Mouse (Mus musculus): ENCODE data around the gene Kcnq1. TPM values are rescaled to one million over a fixed set of nuclear protein-coding genes. Genes with fewer than 3 reads are reported as not detected.

Kcnq1 gene
- polyA plus RNA-seq, 1 experiment from 2014 or later, result 0.91 TPM

DNA sequence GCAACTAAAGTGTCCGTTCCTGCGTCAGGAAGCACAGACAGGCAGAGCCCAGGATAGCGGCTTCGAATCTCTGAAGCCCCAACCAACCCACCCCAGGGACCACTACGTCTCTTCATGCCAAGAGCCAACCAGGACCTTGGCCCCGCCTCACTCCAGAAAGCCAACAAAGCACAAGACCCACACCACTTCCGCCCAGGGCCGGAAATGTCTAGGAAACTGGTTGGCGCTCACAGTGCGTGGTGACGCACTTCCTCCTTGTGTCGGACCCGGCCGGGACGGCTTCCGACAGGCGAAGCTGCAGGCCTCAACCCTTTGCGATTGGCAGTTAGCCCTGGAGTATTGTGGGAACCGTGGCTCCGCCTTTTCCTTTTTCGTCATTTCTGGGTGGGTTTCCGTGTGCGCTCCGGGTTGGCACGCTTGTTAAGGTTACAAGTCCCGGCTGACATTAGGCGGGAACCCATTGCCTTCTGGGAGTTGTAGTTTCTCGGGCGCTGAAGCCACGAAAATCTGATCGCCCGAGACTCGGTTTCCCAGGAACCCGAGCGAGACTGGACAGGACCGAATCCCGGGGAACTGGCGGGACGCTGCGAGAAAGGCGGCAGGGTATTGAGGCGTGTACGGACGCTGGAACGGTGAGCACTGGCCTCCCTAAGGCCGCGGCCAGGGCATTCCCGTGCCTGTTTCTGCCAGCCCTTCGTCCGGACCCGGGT is 37.1 kb upstream of the Kcnq1 start, which contains the start of gene Tssc4:
Gene Tssc4, plus strand, starts transcription at position 368 of the 710 bp plus-strand sequence.
- Histone ChIP-seq H3K27ac (replicated peaks) (peak within 1 kb of the TSS; percentile 84), H3K9me3 (replicated peaks) (no peaks in the 10 kb centered on the region), H3K4me1 (replicated peaks) (peaks cover 29% of the 10 kb centered on the region), H3K27me3 (no peaks in the 10 kb centered on the region), H3K4me3 (replicated peaks) (peak within 1 kb of the TSS; percentile 76), H3K4me2 (peak within 1 kb of the TSS; percentile 89), H3K36me3 (replicated peaks) (peaks cover 54% of the 10 kb centered on the region), H3K9ac (peak within 1 kb of the TSS; percentile 76)
- peak; percentile 96 for ATAC-seq (ENCODE audit: insufficient read depth)
- WGBS (ENCODE audit: insufficient replicate concordance), result under 1% methylated on average over 51 of the region's 51 CpGs

DNA sequence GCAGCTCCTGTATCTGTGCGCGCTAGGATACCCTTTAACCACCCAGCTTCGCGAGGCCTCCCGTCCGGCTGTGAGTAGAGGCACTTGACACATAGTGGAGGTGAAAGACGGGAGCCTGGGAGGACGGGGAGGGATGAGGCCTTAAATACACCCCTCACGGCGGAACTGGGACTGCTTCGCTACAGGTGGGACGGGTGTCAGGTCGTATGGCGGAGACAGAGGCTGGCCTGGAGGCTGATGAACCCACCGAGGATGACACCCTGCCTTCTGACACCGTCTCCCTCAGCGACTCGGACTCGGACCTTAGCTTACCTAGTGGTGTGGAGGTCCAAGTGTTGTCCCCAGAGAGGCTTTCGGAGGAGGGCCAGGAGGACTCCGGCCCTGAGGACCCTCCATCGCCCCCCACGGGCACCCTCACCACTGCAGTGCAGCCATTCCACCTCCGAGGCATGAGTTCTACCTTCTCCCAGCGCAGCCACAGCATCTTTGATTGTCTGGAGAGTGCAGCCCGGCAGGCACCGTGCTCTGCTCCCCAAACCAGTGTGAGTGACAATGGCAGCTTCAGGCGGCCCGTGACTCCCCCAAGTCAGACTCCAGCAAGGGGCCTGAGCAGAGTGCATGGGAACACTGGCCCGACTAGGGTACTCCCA is 36.3 kb upstream of the Kcnq1 start:
- H3K4me3 ChIP-seq (replicated peaks), result peak overlapping the region; percentile 76
- H3K4me2 ChIP-seq, result peak overlapping the region; percentile 89
- peak overlapping the region; percentile 76 for H3K9ac ChIP-seq
- peak overlapping the region; percentile 84 for H3K27ac ChIP-seq (replicated peaks)
- H3K9me3 ChIP-seq (replicated peaks), result no peaks in the 10 kb centered on the region
- H3K4me1 ChIP-seq (replicated peaks), result peaks cover 29% of the 10 kb centered on the region
- peaks cover 46% of the 10 kb centered on the region for H3K36me3 ChIP-seq (replicated peaks)
- no peaks in the 10 kb centered on the region for H3K27me3 ChIP-seq
- 12% methylated on average over 30 of the region's 30 CpGs for WGBS (ENCODE audit: insufficient replicate concordance)
- ATAC-seq (ENCODE audit: insufficient read depth), result peak; percentile 4; the same call in 1 of the 2 replicates

DNA sequence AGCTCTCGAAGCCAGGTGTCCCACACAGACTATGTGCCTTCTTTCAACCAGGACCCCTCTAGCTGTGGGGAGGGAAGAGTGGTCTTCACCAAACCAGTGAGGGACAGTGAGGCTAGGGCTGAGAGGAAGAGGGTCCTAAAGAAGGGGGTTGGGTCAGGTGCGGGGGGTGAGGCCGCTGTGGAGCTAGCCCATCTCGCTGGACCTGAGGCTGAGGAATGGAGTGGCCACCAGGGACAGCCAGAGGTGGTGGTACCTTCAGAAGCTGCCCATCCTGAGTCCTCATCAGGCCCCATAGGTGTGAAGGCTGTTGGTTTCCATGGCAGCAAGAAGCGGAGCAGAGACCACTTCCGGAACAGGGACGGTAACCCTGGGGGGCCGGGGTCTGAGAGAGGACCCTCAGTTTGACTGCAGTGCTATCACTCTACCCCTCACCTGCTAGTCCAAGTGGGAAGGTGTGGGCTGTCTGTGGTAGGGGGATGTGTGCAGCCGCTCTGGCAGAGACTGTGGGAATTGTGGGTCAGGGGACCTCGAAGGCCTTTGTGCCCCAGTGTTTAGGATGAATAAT is 35.6 kb upstream of the Kcnq1 start:
- WGBS (ENCODE audit: insufficient replicate concordance), result 88% methylated on average over 10 of the region's 10 CpGs

DNA sequence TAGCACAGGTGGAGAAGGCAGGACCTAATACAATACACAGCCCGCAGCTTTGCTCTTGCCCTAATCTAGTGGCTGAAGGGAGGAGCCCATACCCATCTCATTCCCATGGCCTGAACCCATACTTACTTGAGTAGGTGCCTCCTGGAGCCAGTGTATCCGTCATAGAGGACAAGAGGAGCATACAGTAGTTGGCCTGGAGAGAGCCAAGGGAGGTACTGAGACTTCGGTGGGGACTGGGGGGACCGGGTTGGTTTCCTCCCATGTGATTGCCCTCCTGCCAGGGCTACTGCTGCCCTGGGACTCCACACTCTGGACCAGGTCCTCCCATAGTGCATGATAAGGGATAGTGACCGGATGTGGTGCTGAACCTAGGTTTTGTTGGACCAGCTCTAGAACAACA is 33.6 kb upstream of the Kcnq1 start:
- no peaks in the 10 kb centered on the region for H3K27me3 ChIP-seq
- H3K9ac ChIP-seq, result no peak overlapping the region
- H3K27ac ChIP-seq (replicated peaks), result no peak overlapping the region
- H3K9me3 ChIP-seq (replicated peaks), result no peaks in the 10 kb centered on the region
- peaks cover 19% of the 10 kb centered on the region; the same call in 1 of the 2 replicates for H3K36me3 ChIP-seq (replicated peaks)
- WGBS (ENCODE audit: insufficient replicate concordance), result 72% methylated on average over 5 of the region's 5 CpGs
- H3K4me3 ChIP-seq (replicated peaks), result no peak overlapping the region
- no peak overlapping the region for H3K4me2 ChIP-seq
- peaks cover 29% of the 10 kb centered on the region for H3K4me1 ChIP-seq (replicated peaks)
- ATAC-seq (ENCODE audit: insufficient read depth), result no peak

More for the DNA sequence above, 35.6 kb upstream of the Kcnq1 start:
- Histone ChIP-seq H3K4me2 (peak overlapping the region; percentile 89), H3K27ac (replicated peaks) (no peak overlapping the region), H3K9ac (peak overlapping the region; percentile 76), H3K4me1 (replicated peaks) (peaks cover 29% of the 10 kb centered on the region), H3K36me3 (replicated peaks) (peaks cover 39% of the 10 kb centered on the region), H3K4me3 (replicated peaks) (peak overlapping the region; percentile 76), H3K27me3 (no peaks in the 10 kb centered on the region), H3K9me3 (replicated peaks) (no peaks in the 10 kb centered on the region)
- no peak for ATAC-seq (ENCODE audit: insufficient read depth)

DNA sequence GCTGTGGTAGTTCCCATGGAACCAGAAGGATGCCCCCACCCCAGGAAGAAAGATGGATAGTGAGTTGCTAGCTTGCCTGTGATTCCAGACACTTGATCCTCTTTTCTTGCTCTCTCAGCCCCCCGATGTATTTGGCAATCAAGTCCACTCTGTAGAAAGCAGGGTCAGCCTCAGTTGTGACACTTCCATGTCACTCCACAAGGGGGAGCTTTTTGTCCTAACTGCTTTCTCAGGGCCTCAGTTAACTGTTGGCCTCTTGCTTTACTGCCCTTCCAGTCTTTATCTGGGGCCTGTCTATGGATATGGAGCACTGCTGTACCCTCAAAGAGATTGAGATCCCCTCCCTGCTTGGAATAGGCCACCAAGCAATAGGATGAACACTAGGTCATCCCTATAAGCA is 33.1 kb upstream of the Kcnq1 start:
- Histone ChIP-seq H3K4me1 (replicated peaks) (peaks cover 26% of the 10 kb centered on the region), H3K36me3 (replicated peaks) (peaks cover 14% of the 10 kb centered on the region; the same call in 1 of the 2 replicates), H3K4me3 (replicated peaks) (no peak overlapping the region), H3K4me2 (no peak overlapping the region), H3K27ac (replicated peaks) (no peak overlapping the region), H3K9ac (no peak overlapping the region), H3K27me3 (no peaks in the 10 kb centered on the region), H3K9me3 (replicated peaks) (no peaks in the 10 kb centered on the region)
- 29% methylated on average over 1 of the region's 1 CpGs for WGBS (ENCODE audit: insufficient replicate concordance)
- ATAC-seq (ENCODE audit: insufficient read depth), result no peak

DNA sequence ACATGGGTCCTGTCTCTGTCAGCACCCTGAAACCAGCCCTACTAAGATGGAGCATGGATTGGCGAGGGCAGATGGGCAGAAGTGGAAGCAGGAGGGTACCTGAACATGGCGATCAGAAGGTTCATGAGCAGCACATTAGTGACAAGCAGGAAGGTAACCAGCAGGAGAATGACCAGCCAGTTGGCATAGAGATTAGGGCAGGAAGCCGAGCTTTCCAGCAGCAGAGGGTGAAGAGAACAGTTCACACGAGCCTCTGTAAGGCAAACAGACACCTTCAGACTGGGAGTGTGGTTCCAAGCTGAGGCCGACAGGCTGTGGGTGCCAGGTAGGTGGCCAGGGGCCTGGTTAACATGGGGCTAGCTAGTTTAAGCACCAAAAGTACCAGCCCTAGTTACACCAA is 30.8 kb upstream of the Kcnq1 start:
- Histone ChIP-seq H3K36me3 (replicated peaks) (peaks cover 9% of the 10 kb centered on the region; the same call in 1 of the 2 replicates), H3K4me2 (no peak overlapping the region), H3K9me3 (replicated peaks) (no peaks in the 10 kb centered on the region), H3K27ac (replicated peaks) (no peak overlapping the region), H3K4me1 (replicated peaks) (peaks cover 9% of the 10 kb centered on the region), H3K27me3 (no peaks in the 10 kb centered on the region), H3K4me3 (replicated peaks) (no peak overlapping the region), H3K9ac (no peak overlapping the region)
- WGBS (ENCODE audit: insufficient replicate concordance), result 57% methylated on average over 5 of the region's 5 CpGs
- ATAC-seq (ENCODE audit: insufficient read depth), result no peak

DNA sequence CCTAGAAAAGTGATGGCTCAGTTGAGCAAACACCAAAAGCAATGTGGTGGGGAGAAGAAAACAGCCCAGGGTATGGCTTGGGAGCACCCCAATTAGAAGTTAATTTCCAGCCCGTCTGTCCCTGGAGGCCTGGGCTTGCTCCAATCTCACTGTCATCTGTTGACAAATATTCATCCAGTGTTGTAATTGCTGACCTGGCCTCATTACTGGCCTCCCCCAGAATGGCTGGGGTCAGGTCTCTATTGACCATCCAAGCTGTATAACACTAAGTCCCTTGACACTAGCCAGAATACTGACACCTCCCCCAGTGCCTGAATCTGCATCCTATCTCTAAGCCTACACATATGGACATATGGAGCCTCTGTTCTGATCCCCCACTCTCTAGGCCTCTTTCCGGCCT is 28.8 kb upstream of the Kcnq1 start:
- Histone ChIP-seq H3K9ac (no peak overlapping the region), H3K27ac (replicated peaks) (no peak overlapping the region), H3K4me1 (replicated peaks) (no peaks in the 10 kb centered on the region; the same call in 1 of the 2 replicates), H3K4me2 (no peak overlapping the region), H3K4me3 (replicated peaks) (no peak overlapping the region), H3K27me3 (no peaks in the 10 kb centered on the region), H3K36me3 (replicated peaks) (no peaks in the 10 kb centered on the region), H3K9me3 (replicated peaks) (no peaks in the 10 kb centered on the region)
- no peak for ATAC-seq (ENCODE audit: insufficient read depth)
- WGBS (ENCODE audit: insufficient replicate concordance), result 62% methylated on average over 2 of the region's 2 CpGs

DNA sequence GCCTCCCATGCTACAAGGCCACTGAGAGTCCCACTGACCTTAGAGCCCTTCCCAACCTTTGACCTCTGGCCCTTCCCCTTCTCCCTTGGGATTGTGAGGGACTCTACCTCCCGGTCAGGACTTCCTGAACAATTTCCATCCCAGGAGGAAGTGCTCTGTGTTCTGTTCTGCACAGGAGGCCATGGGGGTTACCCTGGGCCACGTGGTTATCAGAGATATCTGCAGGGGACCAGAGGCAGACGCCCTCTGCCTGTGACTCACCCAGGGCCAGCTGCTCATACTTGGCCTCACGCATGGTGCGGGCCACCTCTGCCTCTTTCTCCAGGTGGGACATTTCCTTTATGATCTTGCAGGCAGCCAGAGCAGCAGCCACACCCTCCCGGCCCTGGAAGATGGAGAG is 24.1 kb upstream of the Kcnq1 start:
- Histone ChIP-seq H3K27ac (replicated peaks) (no peak overlapping the region), H3K9ac (no peak overlapping the region), H3K4me2 (no peak overlapping the region), H3K27me3 (no peaks in the 10 kb centered on the region), H3K9me3 (replicated peaks) (no peaks in the 10 kb centered on the region), H3K36me3 (replicated peaks) (no peaks in the 10 kb centered on the region), H3K4me1 (replicated peaks) (no peaks in the 10 kb centered on the region; the same call in 1 of the 2 replicates), H3K4me3 (replicated peaks) (no peak overlapping the region)
- 24% methylated on average over 6 of the region's 6 CpGs for WGBS (ENCODE audit: insufficient replicate concordance)
- no peak for ATAC-seq (ENCODE audit: insufficient read depth)

DNA sequence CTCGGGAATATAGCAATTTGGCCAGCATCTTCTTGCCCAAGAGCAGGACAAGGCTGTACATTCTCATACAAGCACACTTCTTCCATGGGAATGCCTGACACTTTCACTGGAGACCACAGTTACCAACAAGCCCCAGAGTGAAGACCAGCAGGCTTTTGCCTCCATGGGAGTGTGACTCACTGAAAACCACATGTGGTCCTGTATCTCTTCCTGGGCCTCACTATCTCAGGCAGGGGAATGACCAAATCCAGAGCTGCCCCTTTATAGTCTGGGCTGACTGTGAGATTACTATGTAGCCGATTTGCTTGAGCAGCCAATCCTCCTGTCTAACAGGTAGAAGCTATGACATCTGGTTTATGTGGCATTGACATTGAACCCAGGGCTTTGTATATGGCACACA is 22.5 kb upstream of the Kcnq1 start:
- Histone ChIP-seq H3K9me3 (replicated peaks) (no peaks in the 10 kb centered on the region), H3K27me3 (peaks cover under 1% of the 10 kb centered on the region; the same call in 1 of the 2 replicates), H3K4me2 (no peak overlapping the region), H3K36me3 (replicated peaks) (no peaks in the 10 kb centered on the region), H3K4me1 (replicated peaks) (no peaks in the 10 kb centered on the region; the same call in 1 of the 2 replicates), H3K4me3 (replicated peaks) (no peak overlapping the region), H3K9ac (no peak overlapping the region), H3K27ac (replicated peaks) (no peak overlapping the region)
- WGBS (ENCODE audit: insufficient replicate concordance), result 35% methylated on average over 2 of the region's 2 CpGs
- ATAC-seq (ENCODE audit: insufficient read depth), result no peak

DNA sequence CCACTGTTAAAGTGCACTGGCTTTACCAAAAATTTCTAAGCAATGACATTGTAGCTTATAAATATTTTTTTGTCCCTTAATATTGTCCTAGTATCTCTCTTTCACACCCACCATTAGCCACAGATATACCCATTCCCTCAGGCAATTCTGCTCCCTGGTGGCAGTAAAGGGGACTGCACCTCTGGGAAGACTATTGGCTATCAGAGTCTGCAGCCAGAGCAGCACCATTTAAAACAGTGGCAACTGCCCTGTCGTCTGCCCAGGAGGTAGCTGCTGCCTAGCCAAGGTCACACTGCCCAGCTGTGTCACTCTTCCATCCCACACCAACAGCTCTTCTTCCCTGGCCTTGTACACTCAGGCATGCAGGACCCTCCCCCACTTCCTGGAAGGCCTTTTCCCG is 19.8 kb upstream of the Kcnq1 start:
- Histone ChIP-seq H3K4me2 (no peak overlapping the region), H3K36me3 (replicated peaks) (no peaks in the 10 kb centered on the region), H3K4me1 (replicated peaks) (no peaks in the 10 kb centered on the region; the same call in 1 of the 2 replicates), H3K27me3 (peaks cover 4% of the 10 kb centered on the region; the same call in 1 of the 2 replicates), H3K27ac (replicated peaks) (no peak overlapping the region), H3K9ac (no peak overlapping the region), H3K4me3 (replicated peaks) (no peak overlapping the region), H3K9me3 (replicated peaks) (no peaks in the 10 kb centered on the region)
- WGBS (ENCODE audit: insufficient replicate concordance), result 40% methylated on average over 2 of the region's 2 CpGs
- ATAC-seq (ENCODE audit: insufficient read depth), result no peak

DNA sequence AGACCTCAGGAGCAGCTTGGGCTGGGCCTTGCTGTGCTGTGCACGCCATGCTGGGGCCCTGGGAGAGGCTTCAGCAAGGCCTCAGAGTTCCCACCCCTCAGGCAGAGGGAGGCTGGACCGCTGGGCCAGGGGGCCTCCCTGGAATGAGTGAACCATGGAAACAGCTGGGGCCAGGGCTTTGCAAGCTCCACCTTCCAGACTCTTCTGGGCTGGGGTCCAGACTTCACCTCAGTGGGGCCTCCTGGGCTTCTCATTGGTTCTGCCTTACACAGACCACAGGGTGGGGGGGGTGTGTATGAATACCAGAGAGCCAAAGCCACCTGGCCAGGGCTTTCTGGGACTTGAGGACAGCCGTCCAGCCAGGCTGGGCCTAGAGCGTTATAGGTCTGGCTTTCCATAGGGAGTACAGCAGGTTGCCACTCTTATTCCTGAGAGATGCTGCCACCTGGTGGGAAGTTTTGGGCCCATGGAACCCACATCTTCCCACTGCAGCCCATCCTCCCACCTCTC is 19.0 kb upstream of the Kcnq1 start:
- 60% methylated on average over 4 of the region's 4 CpGs for WGBS (ENCODE audit: insufficient replicate concordance)
- Histone ChIP-seq H3K4me1 (replicated peaks) (no peaks in the 10 kb centered on the region), H3K4me2 (no peak overlapping the region), H3K9me3 (replicated peaks) (no peaks in the 10 kb centered on the region), H3K27ac (replicated peaks) (no peak overlapping the region), H3K9ac (no peak overlapping the region), H3K36me3 (replicated peaks) (no peaks in the 10 kb centered on the region), H3K27me3 (peaks cover 9% of the 10 kb centered on the region; the same call in 1 of the 2 replicates), H3K4me3 (replicated peaks) (no peak overlapping the region)
- ATAC-seq (ENCODE audit: insufficient read depth), result 0 out of 2 replicates have a peak, but pooled peaks have one; percentile 10

All from liver, embryonic 15.5 days (tissue).